Mouse (Mus musculus) bone marrow macrophage, adult 2 months (primary cell): ENCODE results near the gene Foxd3.

ENCODE experiments used
- CTCF ChIP-seq: IDR thresholded peaks from 2 replicates; pipeline ENCODE4 v1.5.1; 2012; ENCODE audit warnings: low read depth, mild to moderate bottlenecking, low read length, moderate library complexity
- POLR2A ChIP-seq: IDR thresholded peaks from 2 replicates; pipeline ENCODE4 v1.6.1; 2012; ENCODE audit warnings: mild to moderate bottlenecking, low read depth, low read length, borderline replicate concordance

GRCm38 (mm10) chr4:99670203-99670851, 14.2 kb downstream of the Foxd3 start:
- TF ChIP-seq POLR2A: no peak
- no peak for TF ChIP-seq CTCF
